Mouse (Mus musculus) T-helper 17 cell (primary cell): ENCODE measurements around the gene Lamtor4.

ENCODE experiments used
- in situ Hi-C, 2 experiments: fragments of 300-600 bp; cut with MboI, MseI; formaldehyde crosslinking; loops; 1 replicate in 1 of 2; 2 replicates in 1 of 2; pipeline ENCODE4 v1.15.1; 2025; ENCODE audit warnings: high pct_unique_total_duplicates in 2 of 2

Lamtor4 gene

DNA sequence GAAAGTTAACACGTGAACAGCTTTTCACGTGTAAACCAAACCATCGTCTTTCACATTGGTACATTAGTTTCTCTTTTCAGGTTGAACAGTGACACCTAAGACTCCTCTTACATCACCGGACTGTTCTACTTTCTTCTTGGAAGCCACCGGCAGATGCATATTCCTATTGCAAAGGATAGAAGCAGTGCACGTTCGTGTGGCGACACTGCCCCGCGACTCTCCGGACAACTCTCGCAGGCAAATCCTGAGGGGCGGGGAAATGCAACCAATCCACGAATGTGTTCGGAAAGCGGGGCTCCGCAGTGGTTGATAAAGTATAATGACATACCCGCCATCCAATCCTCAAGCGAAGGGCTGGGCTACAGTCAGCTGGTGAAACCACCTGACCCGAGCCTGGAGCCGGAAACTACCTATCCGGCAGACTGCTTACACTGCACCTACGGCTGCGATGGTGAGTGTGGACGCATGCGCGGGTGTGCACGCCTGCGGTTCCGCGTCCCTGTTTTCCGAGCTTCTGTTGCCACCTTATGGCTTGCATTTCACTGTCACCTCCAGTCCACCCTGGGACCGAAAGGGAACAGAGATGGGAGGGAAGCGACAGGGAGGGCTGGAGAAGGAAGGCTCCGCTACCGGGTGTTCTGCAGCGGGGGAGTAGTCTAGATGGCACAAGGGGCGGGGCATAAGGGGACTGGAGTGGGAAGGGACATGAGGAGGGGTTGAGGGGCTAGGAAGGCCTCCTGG, at the start of gene Lamtor4:
Gene Lamtor4 (plus strand): TSS at position 130 of the 741 bp plus-strand sequence.
- in situ Hi-C loops = no loop called here

DNA sequence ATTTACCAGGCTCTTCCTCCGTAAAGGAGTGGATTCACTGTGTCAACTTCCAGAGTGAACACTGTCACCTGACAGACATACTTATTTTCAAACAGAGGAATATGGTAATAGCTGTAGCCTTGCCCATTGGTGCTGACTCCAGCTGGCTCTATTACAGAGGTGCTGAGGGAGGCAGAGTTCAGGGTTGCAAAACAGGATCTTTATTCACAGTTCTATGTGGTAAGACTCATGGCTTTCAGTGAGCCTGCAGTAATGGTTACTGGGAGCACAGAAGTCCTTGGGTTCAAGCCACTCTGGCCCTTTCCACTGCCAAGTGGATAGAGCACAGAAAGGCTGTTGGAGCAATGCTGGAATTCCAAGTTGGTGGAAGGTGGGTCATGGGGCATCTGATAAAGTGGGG, 48.0 kb upstream of the Lamtor4 start:
- in situ Hi-C loops = loop anchor here in 1 of 2 experiments (10.0 kb wide), 1 partner anchor 508 kb away; no protein-coding TSS in a partner anchor

DNA sequence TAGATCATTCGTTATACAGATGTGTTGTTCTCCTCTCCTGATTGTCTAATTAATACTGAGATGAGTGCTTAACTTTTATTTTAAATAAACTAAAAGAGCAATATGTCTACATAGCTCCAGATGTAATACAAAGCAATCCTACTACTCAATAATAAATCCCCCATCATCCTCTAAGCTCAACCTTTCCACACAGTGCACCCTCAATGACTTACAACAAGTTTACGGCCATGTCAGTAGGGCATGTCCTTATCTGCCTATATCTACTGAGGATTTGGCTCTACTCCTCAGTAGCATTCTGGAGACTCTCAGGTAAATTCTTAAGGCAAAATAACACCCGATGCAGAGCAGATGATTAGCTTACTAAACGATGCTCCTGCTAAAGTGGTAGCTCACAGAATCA, 47.4 kb upstream of the Lamtor4 start:
- in situ Hi-C loops = loop anchor here in 1 of 2 experiments (10.0 kb wide), 1 partner anchor 507 kb away; no protein-coding TSS in a partner anchor

DNA sequence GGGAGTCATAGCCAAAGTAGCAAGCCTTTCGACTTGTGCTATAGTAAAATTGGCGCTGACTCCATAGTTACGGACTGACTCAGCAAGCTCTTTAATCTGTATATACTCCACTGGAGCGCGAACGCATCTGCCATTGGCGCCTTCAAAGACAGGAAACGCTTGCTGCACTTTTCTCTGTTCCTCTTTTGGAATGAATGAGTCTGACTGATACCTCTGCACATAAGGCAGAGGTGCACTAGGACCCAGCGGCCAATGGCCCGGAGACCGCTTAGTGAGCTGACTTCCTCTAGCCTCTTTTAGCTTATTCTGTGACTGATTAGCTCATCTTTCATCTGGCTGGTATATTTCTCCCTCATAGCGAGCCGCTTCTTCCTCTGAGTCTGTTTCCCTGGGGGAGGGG, 38.6 kb upstream of the Lamtor4 start:
- in situ Hi-C loops = loop anchor here in 1 of 2 experiments (10.0 kb wide), 1 partner anchor 498 kb away; no protein-coding TSS in a partner anchor

DNA sequence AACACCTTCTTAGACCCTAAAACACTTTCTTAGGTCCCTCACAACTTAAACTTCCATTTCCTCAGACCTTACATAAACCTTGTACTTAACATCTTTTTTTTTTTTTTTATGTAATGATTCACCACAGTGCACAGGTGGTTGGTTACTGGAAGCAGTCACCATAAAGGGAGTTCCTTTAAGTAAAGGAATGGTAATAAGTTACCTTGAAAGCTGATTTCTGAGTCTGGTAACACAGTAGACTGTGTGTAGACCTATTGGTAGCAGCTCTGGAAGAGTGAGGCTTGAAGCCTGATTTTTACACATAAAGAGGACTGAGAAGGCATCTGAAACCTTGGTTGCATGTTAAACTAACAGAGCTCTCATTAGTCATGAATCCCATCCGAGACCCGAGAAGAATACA, 35.4 kb upstream of the Lamtor4 start:
- in situ Hi-C loops = loop anchor here in 1 of 2 experiments (10.0 kb wide), 1 partner anchor 495 kb away; no protein-coding TSS in a partner anchor

DNA sequence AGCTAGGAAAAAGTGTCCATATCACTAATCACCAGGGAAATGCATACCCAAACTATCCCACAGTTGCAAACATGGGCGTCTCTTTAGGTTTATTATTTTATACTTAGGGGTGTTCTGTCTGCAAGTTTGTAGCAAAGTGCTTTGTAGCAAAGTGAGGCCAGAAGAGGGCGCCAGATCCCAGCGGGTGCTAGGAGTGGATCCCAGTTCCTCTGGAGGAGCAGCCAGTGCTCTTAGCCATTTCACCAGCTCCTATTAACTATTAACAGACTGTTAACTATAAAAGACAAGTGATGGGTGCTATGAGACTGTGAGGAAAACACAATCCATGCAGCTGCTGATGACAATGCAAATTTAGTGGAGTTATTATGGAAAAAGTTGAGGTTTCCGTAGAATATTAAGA, 33.2 kb upstream of the Lamtor4 start:
- in situ Hi-C loops = no loop called here

DNA sequence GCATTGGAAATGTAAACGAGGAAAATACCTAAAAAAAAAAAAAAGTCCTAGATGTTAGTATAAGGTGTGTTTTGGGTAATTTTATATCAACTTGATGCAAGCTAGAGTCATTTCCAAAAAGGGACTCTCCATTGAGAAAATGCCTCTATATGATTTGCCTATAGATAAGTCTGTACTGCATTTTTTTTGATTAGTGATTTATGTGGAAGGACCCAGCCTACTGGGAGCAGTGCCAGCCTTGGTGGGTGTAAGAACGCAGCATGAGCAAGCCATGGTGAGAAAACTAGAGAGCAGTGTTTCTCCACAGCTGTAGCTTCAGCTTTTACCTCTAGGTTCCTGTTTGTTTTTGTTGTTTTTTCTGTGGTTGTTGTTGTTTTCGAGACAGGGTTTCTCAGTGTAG, 32.0 kb upstream of the Lamtor4 start:
- in situ Hi-C loops = no loop called here

DNA sequence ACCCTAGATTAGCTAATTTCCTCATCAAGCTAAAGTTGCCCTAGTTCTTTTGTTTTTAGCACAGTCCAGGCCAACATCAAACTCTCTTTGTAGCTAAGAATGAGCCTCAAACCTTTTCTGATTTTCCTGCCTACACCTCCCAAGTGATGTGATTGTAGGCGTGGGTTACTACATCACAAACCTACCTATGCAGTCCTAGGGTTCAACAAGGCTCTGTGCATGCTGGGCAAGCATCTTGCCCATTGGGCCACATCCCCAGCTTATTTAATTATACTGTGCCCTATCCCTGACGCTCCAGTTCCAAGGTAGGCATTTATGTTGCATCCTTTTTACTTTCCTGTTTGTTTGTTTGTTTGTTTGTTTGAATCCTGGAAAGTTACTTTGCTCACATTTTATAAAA, 29.6 kb upstream of the Lamtor4 start, which contains the start of gene Nxpe5:
Gene Nxpe5 (plus strand): TSS at position 199 of the 400 bp plus-strand sequence.
- in situ Hi-C loops = no loop called here

DNA sequence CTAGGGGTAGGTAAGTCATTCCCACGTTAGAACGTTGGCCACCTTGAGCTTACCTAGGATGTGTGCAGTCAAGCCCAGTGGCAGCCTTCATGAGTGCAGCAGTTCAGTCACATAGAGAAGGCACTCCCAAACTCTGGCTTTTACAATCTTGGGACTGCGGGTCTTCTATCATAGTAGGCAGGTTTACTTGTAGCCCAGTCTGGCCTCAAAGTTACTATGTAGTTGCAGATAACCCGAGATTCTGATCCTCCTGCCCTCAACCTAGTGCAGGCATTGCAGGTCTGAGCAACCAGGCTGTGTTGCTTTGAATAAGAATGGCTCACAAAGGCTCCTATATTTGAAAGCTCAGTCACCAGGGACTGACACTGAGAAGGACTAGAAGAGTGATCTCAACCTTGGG, 28.8 kb upstream of the Lamtor4 start:
- in situ Hi-C loops = no loop called here

DNA sequence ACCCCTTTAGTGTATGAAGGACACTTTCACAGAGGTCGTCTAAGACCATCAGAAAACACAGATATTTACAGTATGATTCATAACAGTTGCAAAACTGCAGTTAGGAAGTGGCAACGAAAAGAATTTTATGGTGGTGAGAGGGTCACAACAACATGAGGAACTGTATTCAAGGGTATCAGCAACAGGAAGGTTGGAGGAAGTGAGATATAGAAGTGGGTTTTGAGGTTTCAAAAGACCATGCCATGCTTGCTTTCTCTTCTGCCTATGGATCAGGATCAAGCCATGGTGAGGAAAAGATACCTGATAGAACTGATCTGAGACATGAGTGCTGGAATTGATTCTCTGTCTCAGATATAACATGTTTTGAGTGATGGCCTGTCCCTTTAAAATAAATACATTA, 27.9 kb upstream of the Lamtor4 start:
- in situ Hi-C loops = no loop called here

DNA sequence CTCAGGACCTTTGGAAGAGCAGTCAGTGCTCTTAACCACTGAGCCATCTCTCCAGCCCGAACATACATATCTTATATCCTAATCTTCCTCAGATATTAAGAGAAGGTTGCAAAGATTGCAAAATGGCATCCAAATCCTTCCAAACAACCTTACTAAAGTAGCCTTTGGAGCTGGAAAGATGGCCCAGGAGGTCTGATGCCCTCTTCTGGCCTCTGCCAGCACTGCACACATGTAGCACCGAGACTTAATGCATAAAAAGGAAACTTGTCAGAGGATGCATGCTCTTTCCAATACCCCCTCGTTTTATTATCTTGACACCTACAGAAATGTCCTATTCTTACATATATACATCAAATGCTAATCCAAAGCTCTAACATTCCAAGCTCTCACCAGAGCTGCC, 27.3 kb upstream of the Lamtor4 start:
- in situ Hi-C loops = no loop called here

DNA sequence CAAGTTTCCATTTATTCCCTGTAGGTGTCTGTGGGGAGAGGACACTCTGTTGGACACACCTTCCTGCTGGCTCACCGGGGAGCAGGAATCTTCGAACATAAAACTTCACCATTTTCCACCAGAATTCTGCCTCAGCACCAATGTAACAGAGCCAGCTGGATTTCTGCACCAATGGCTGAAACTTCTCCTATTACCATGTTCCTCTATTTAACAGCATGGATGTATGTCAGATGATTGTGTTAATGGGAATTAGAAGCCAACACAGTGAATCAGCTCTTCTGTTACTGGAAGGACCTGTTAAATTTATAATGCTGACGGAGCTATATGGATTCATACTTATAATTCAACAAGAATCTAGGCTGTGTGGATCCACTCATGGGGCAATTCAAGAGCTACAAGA, 25.8 kb upstream of the Lamtor4 start:
- in situ Hi-C loops = no loop called here

DNA sequence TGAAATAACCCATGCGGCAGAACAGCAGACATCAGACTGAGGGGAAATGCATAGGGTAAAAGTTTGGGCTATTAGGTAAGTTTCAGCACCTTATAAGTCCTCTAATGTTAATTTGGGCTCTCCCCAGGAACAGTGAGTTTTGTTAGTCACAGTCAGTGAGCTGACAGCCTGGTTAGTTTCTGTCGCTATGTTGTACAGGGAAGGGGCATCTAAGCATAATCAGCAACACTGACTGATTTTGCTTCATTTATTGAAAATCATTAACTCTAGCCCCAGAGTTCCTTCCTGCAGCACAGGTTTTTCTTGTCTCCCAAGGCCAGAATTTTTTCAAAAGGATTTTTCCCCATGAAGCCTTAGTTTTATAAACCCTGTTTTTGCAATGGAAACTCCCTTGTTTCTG, 21.5 kb upstream of the Lamtor4 start:
- in situ Hi-C loops = no loop called here

DNA sequence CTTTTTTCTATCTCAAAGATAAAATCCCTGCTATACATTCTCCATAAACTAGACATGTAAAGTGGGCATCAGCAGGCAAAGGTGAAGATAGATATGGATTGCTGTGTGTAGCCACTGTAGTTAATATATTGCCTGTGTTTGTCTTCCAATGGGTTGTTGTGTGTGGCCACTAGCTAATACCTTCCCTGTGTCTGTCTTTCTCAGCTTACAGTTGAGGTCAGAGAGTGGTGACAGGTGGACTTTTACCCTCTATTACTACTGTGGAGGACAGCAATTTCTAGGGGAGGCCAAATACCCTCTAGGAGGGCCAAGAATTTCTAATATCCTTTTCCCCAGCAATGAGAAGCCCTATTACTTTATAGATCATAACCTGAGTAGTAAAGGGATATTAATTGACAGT, 21.1 kb upstream of the Lamtor4 start:
- in situ Hi-C loops = no loop called here

DNA sequence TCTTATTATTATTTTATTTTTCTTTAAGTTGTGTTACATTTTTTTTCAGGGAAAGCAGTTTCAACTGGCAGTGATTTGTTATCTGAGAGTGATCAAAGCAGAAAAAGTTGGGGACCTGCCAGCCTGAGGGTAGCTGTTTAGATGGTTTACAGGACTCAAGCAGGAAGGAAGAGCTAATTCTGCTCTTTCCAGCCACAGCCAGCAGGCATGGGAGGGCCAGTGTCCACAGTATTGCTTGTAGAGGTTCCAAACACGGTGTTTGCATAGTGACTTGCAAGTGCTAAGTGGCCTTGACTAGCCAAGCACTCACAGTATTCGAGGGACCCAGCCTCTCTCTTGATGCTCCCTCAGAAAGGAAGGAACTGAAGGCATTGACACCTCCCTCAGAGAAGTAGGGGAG, 13.8 kb upstream of the Lamtor4 start:
- in situ Hi-C loops = no loop called here

DNA sequence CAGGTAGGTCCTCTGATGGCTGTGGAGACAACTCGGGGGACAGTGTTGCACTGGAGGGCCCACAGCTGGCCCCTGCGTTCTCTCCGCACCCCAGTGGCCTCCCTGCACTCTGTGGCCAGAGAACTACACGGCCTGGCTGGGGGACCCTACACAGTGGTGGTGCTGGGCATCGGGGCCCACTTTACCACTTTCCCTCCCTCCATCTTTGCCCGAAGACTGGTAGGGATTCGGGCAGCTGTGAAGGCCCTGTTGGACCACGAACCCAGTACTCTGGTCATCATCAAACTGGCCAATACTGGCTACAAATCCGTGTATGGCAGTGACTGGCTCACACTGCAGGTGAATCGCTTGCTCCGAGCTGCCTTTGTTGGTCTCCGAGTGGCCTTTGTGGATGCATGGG, 4.1 kb upstream of the Lamtor4 start:
- in situ Hi-C loops = no loop called here

DNA sequence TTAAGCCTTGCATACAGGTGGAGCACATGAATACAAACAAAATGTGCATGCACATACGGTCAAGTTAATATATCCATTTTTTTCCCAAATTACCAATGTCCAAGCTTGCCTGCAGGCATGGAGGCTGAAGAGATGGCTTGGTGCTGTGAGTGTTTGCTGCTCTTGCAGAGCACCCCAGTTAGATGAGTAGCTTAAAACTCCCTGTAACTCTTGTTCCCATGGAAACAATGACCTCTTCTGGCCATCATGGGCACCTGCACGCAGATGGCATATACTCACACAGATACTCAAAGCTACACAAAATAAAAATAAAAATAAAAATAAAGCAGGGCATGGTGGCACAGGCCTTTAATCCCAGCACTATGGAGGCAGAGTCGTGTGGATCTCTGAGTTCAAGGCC, 2.2 kb upstream of the Lamtor4 start:
- in situ Hi-C loops = no loop called here

DNA sequence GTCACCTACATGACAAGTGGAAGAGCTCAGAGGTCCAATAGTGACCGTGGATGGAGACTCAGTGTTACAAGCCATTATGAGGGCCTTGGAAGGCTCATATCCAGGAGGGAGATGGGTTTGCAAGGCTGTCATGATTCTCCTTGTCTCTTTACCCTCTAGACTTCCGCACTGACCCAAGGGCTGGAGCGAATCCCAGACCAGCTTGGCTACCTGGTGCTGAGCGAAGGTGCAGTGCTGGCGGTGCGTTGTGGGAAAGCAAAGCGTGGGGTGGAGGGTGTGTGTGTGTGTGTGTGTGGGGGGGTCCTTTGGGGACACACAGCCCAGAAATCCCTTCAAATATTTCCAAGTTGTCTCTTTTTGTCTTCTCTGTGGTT, 799 bp downstream of the Lamtor4 start:
- in situ Hi-C loops = no loop called here

DNA sequence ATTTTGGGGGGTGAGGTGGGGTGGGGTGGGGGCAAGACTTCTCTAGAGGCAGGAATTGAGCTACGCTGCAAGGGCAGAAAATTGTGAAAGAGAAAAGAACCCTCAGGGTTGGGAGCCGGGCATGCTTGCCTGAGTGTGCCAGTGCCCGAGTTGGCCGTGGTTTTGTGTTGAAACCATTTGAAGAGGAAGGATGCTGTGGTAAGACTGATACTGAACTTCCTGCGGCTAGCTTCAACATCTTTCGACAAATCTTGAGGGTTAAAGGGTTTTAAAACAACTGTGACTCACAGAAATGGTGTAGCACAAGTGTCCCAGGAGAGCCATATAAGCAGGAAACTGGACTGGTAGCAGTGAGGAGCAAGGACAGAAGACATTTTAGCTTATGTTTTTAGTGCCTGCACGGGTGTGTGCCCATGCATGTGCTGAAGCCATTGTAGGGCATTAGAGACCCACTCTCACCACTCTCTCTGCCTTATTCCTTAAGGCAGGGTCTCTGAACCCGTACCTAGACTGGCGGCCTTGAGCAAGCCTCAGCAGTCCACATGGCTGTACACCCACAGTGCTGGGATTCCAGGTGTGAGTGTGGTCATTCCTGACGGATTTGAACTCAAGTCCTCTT, 1.8 kb downstream of the Lamtor4 start:
- in situ Hi-C loops = no loop called here

DNA sequence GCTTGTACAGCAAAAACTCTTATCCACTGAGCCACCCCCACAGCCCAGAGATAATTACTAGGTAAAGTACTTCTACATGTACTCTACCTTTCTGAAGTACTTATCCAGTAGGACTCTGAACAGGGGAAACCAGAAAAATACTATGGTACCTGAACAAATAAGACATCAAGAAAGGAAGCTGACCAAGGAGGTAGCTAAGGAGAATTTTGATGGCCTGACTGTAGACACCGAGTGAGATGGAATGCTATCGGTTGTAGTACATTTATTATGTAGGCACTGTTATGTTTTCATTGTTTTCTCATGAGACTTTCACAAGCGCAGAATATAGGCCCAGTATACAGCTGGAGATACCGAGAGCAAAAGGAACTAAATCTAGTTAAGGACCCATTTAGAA, 2.3 kb downstream of the Lamtor4 start:
- in situ Hi-C loops = no loop called here

DNA sequence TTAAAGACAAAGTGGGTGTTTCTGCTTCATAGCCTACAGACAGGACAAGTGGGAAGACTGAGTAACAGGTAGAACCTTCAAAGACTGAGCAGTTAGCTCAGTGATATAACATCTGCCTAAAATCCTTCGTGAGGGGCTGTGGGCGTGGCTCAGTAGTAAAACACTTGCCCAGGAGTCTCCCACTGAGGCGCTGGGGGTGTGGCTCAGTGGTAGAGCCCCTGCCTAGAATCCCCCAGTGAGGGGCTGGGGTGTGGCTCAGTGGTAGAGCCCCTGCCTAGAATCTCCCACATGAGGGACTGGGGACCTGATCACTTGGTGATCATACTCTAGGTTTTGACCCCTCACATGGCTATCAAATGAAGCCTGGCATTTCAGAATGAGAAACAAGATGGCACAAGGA, 2.8 kb downstream of the Lamtor4 start:
- in situ Hi-C loops = no loop called here

DNA sequence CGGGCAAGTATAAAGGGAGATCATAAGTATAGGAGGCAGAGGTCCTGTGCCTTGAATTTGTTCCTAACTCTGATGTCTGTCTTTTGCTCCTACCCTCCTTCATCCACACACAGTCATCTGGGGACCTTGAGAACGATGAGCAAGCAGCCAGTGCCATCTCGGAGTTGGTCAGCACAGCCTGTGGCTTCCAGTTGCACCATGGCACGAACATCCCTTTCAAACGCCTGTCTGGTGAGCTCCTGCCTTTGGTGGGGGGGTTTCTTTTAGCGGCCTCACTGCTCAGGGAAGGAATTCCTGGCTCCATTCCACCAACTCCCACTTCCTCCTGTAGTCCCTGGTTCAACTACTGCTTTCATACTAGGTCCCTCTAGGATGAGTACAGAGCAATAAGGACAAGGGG, 3.3 kb downstream of the Lamtor4 start:
- in situ Hi-C loops = no loop called here

DNA sequence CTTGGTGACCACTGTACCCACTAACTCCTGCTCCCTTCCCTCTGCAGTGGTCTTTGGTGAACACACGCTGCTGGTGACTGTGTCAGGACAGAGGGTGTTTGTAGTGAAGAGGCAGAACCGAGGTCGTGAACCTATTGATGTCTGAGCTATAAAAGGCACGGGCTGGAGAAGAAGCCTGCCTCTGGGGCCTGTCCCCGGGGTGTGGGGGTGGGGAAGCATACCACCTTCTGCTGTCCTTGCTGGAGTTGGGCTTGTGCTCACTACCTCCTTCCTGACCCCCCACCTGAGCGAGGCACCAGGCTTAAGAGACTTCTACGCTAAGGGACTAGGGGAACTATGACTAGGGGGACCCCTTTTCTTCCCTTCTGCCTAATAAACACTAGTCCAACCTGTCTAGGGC, 3.7 kb downstream of the Lamtor4 start:
- in situ Hi-C loops = no loop called here
